Mouse (Mus musculus) spleen, adult 2 months (tissue): ENCODE results near the gene Cnga1. TPM values are rescaled to one million over a fixed set of nuclear protein-coding genes. Genes with fewer than 3 reads are reported as not detected.

ENCODE experiments used
- DNase-seq, 2 experiments: peaks; one replicate each; pipeline versions ENCODE4 v3.0.0 to v3.0.0-alpha.2; 2012 to 2021; ENCODE audit warnings: low spot score in 2 of 2, low read depth in 1 of 2
- H3K27ac ChIP-seq: fragments of 200-500 bp; 2 replicates; pipeline ENCODE4 v1.5.1; 2012; ENCODE audit warnings: low read length, inconsistent platforms; ENCODE audit not compliant: insufficient read depth
- H3K27me3 ChIP-seq: fragments of 200-500 bp; 2 replicates; pipeline ENCODE4 v1.6.1; 2012; ENCODE audit warnings: mild to moderate bottlenecking, moderate library complexity, low read length, inconsistent platforms; ENCODE audit not compliant: control insufficient read depth, insufficient read depth
- H3K36me3 ChIP-seq: fragments of 200-500 bp; 2 replicates; pipeline ENCODE4 v1.6.1; 2012; ENCODE audit warnings: mild to moderate bottlenecking, low read length, inconsistent platforms; ENCODE audit not compliant: control insufficient read depth, insufficient read depth
- H3K4me1 ChIP-seq: fragments of 200-500 bp; 2 replicates; pipeline ENCODE4 v1.6.1; 2011; ENCODE audit warnings: inconsistent platforms; ENCODE audit not compliant: control insufficient read depth, insufficient read depth, insufficient read length
- H3K4me3 ChIP-seq: fragments of 200-500 bp; 2 replicates; pipeline ENCODE4 v1.5.1; 2011; ENCODE audit warnings: mild to moderate bottlenecking, inconsistent platforms; ENCODE audit not compliant: insufficient read depth, insufficient read length; ENCODE audit errors: extremely low read depth
- CTCF ChIP-seq: fragments of 200-500 bp; IDR thresholded peaks from 2 replicates; pipeline ENCODE4 v1.5.1; 2011; ENCODE audit warnings: mild to moderate bottlenecking, inconsistent platforms; ENCODE audit not compliant: insufficient read depth, insufficient read length, insufficient replicate concordance; ENCODE audit errors: extremely low read depth
- POLR2A ChIP-seq: fragments of 200-500 bp; IDR thresholded peaks from 2 replicates; pipeline ENCODE4 v1.6.1; 2011; ENCODE audit warnings: low read depth, low read length, inconsistent platforms
- WGBS: fragments of 180-500 bp; shearing (Covaris S2); methylation state at CpG from one replicate; pipeline ENCODE4 v1.1.7; 2018; 5-methylcytosine and 5-hydroxymethylcytosine counted together
- polyA plus RNA-seq: library from polyadenylated mRNA; depleted of rRNA; stranded (reverse); fragments of >200 nt; gene quantifications from 2 replicates; pipeline ENCODE4 v1.2.3, GENCODE M21; 2012

The Cnga1 gene
- polyA plus RNA-seq, 1 experiment = 0.18 TPM

- TF ChIP-seq POLR2A (no peak), CTCF (no peak)
- H3K27ac ChIP-seq = no peak overlapping the region
These were observed 4.0 kb downstream of the Cnga1 start for GRCm38 (mm10) chr5:72640072-72640471.

GRCm38 (mm10) chr5:72636576-72636975 lies 7.5 kb downstream of the Cnga1 start:
- no peak for DNase-seq
- Histone ChIP-seq H3K4me1 (peaks cover 4% of the 10 kb centered on the region), H3K27me3 (no peaks in the 10 kb centered on the region), H3K36me3 (no peaks in the 10 kb centered on the region), H3K4me3 (no peak overlapping the region), H3K27ac (peak overlapping the region; percentile 89)
- 38% methylated on average over 3 of the region's 3 CpGs for WGBS
- TF ChIP-seq CTCF (no peak), POLR2A (no peak)

More at GRCm38 (mm10) chr5:72640072-72640471, 4.0 kb downstream of the Cnga1 start:
- Histone ChIP-seq H3K36me3 (no peaks in the 10 kb centered on the region), H3K27me3 (no peaks in the 10 kb centered on the region), H3K4me3 (no peak overlapping the region), H3K4me1 (peaks cover 2% of the 10 kb centered on the region; the same call in 1 of the 2 replicates)
- no peak for DNase-seq
- WGBS = 96% methylated on average over 1 of the region's 1 CpGs

GRCm38 (mm10) chr5:72636122-72636521 lies 8.0 kb downstream of the Cnga1 start:
- H3K27ac ChIP-seq = peak overlapping the region; percentile 89
- H3K27me3 ChIP-seq = no peaks in the 10 kb centered on the region
- TF ChIP-seq POLR2A (no peak), CTCF (no peak)
- peak; percentile 19 to 35 for DNase-seq
- 3% methylated on average over 3 of the region's 3 CpGs for WGBS
- peak overlapping the region; percentile 34; the same call in 1 of the 2 replicates for H3K4me3 ChIP-seq
- H3K4me1 ChIP-seq = peaks cover 4% of the 10 kb centered on the region
- H3K36me3 ChIP-seq = no peaks in the 10 kb centered on the region

GRCm38 (mm10) chr5:72634791-72635271 lies 9.2 kb downstream of the Cnga1 start:
- WGBS = 40% methylated on average over 9 of the region's 9 CpGs

DNA sequence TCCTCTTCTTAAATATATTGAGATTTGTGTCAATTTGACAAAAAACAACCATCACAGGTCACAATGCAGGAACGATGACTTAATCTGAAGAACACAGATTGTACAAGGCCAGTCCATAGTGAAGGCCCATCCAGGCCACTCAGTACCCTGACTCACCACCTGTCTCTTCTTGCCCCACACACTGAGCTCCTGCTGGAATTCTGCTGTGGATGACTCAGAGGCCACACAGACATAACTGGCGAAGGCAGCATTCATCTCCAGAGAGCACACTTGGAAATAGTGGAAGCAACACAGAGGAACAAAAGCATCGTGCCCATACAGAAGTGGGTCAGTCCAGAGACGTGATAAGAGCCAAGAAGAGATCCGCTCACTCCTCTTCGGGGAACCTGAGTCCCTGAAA lies 14.0 kb downstream of the Cnga1 start:
- no peak for TF ChIP-seq CTCF
- no peak for TF ChIP-seq POLR2A
- H3K27me3 ChIP-seq = no peaks in the 10 kb centered on the region
- WGBS = 91% methylated on average over 6 of the region's 6 CpGs
- no peak overlapping the region for H3K27ac ChIP-seq
- no peak overlapping the region for H3K4me3 ChIP-seq
- H3K36me3 ChIP-seq = no peaks in the 10 kb centered on the region
- peaks cover 2% of the 10 kb centered on the region; the same call in 1 of the 2 replicates for H3K4me1 ChIP-seq
- DNase-seq = no peak

More at GRCm38 (mm10) chr5:72634791-72635271, 9.2 kb downstream of the Cnga1 start:
- Histone ChIP-seq H3K4me1 (peaks cover 4% of the 10 kb centered on the region), H3K4me3 (peak overlapping the region; percentile 21), H3K27ac (peak overlapping the region; percentile 87), H3K36me3 (no peaks in the 10 kb centered on the region), H3K27me3 (no peaks in the 10 kb centered on the region)
- TF ChIP-seq POLR2A (peak; percentile 12; the same call in 1 of the 2 replicates), CTCF (no peak)
- peak; percentile 29 to 72 for DNase-seq

GRCm38 (mm10) chr5:72621022-72621421 lies 23.1 kb downstream of the Cnga1 start:
- H3K27ac ChIP-seq = no peak overlapping the region
- no peaks in the 10 kb centered on the region for H3K27me3 ChIP-seq
- 94% methylated on average over 1 of the region's 1 CpGs for WGBS
- H3K4me3 ChIP-seq = no peak overlapping the region
- no peaks in the 10 kb centered on the region for H3K36me3 ChIP-seq
- DNase-seq = no peak
- TF ChIP-seq POLR2A (no peak), CTCF (no peak)
- H3K4me1 ChIP-seq = no peaks in the 10 kb centered on the region

- Histone ChIP-seq H3K27ac (no peak overlapping the region), H3K4me3 (no peak overlapping the region), H3K36me3 (no peaks in the 10 kb centered on the region), H3K4me1 (no peaks in the 10 kb centered on the region), H3K27me3 (no peaks in the 10 kb centered on the region)
- WGBS = 67% methylated on average over 4 of the region's 4 CpGs
- TF ChIP-seq CTCF = no peak
- TF ChIP-seq POLR2A = no peak
- no peak for DNase-seq
These were observed 26.7 kb downstream of the Cnga1 start for GRCm38 (mm10) chr5:72617413-72617812.
